Mouse (Mus musculus): ENCODE data around the gene Ybx2. TPM values are rescaled to one million over a fixed set of nuclear protein-coding genes. Genes with fewer than 3 reads are reported as not detected.
A peak's percentile ranks its signal among the peaks of the same experiment; 100 is the strongest.

Gene Ybx2
- polyA plus RNA-seq, 1 experiment: 0.02 TPM

GRCm38 (mm10) chr11:69983377-69983776 lies 47.8 kb downstream of the Ybx2 start:
- peaks cover 58% of the 10 kb centered on the region for H3K36me3 ChIP-seq (ENCODE audit: control insufficient read depth, insufficient read depth)
- H3K4me3 ChIP-seq (ENCODE audit: insufficient read depth, poor library complexity, severe bottlenecking): no peak overlapping the region
- no peak for TF ChIP-seq USF1 (IDR thresholded peaks at IDR 0.05; ENCODE audit: low read depth)
- no peak for TF ChIP-seq CEBPB (IDR thresholded peaks at IDR 0.05; ENCODE audit: low read depth)
- TF ChIP-seq MYOG (IDR thresholded peaks at IDR 0.05; ENCODE audit: control insufficient read depth, extremely low read depth, insufficient read length): no peak
- peaks cover 86% of the 10 kb centered on the region for H3K79me2 ChIP-seq (ENCODE audit: control insufficient read depth, insufficient read depth)
- no peaks in the 10 kb centered on the region for H3K27me3 ChIP-seq (ENCODE audit: control insufficient read depth, insufficient read depth, insufficient read length)
- peak overlapping the region; percentile 20 for H3ac ChIP-seq (ENCODE audit: control insufficient read depth, insufficient read length, low read depth)
- peaks cover 57% of the 10 kb centered on the region for H3K79me3 ChIP-seq (ENCODE audit: low read depth)

- Histone ChIP-seq H3K27me3 (ENCODE audit: control insufficient read depth, insufficient read depth, insufficient read length) (no peaks in the 10 kb centered on the region), H3K79me2 (ENCODE audit: control insufficient read depth, insufficient read depth) (peaks cover 75% of the 10 kb centered on the region), H3ac (ENCODE audit: control insufficient read depth, insufficient read length, low read depth) (no peak overlapping the region), H3K79me3 (ENCODE audit: low read depth) (peaks cover 47% of the 10 kb centered on the region), H3K36me3 (ENCODE audit: control insufficient read depth, insufficient read depth) (peaks cover 62% of the 10 kb centered on the region), H3K4me3 (ENCODE audit: insufficient read depth, poor library complexity, severe bottlenecking) (no peak overlapping the region)
- TF ChIP-seq CTCF (IDR thresholded peaks at IDR 0.05; ENCODE audit: control insufficient read depth, insufficient read depth, insufficient read length) (no peak), CEBPB (IDR thresholded peaks at IDR 0.05; ENCODE audit: low read depth) (no peak), FOSL1 (IDR thresholded peaks at IDR 0.05; ENCODE audit: insufficient read depth, low read length, poor library complexity, severe bottlenecking) (no peak), MYOG (IDR thresholded peaks at IDR 0.05; ENCODE audit: control insufficient read depth, extremely low read depth, insufficient read length) (no peak), MAX (IDR thresholded peaks at IDR 0.05) (no peak), USF1 (IDR thresholded peaks at IDR 0.05; ENCODE audit: low read depth) (no peak), MYOD1 (IDR thresholded peaks at IDR 0.05; ENCODE audit: control insufficient read depth, insufficient read length, low read depth) (no peak)
Observed at GRCm38 (mm10) chr11:69984431-69984830, 48.8 kb downstream of the Ybx2 start.

GRCm38 (mm10) chr11:69989949-69990348 lies 54.4 kb downstream of the Ybx2 start:
- H3K27me3 ChIP-seq (ENCODE audit: control insufficient read depth, insufficient read depth, insufficient read length): no peaks in the 10 kb centered on the region
- H3K4me3 ChIP-seq (ENCODE audit: insufficient read depth, poor library complexity, severe bottlenecking): no peak overlapping the region
- peaks cover 52% of the 10 kb centered on the region for H3K79me2 ChIP-seq (ENCODE audit: control insufficient read depth, insufficient read depth)
- TF ChIP-seq CTCF (IDR thresholded peaks at IDR 0.05; ENCODE audit: control insufficient read depth, insufficient read depth, insufficient read length) (no peak), CEBPB (IDR thresholded peaks at IDR 0.05; ENCODE audit: low read depth) (no peak), MAX (IDR thresholded peaks at IDR 0.05) (no peak), FOSL1 (IDR thresholded peaks at IDR 0.05; ENCODE audit: insufficient read depth, low read length, poor library complexity, severe bottlenecking) (no peak), MYOD1 (IDR thresholded peaks at IDR 0.05; ENCODE audit: control insufficient read depth, insufficient read length, low read depth) (no peak), MYOG (IDR thresholded peaks at IDR 0.05; ENCODE audit: control insufficient read depth, extremely low read depth, insufficient read length) (no peak), USF1 (IDR thresholded peaks at IDR 0.05; ENCODE audit: low read depth) (no peak)
- no peak overlapping the region for H3ac ChIP-seq (ENCODE audit: control insufficient read depth, insufficient read length, low read depth)
- peaks cover 78% of the 10 kb centered on the region for H3K36me3 ChIP-seq (ENCODE audit: control insufficient read depth, insufficient read depth)
- H3K79me3 ChIP-seq (ENCODE audit: low read depth): peaks cover 21% of the 10 kb centered on the region

Small RNAs within 50 kb of the gene (microRNA-seq; reads per million reads assigned to microRNA genes)
- gene Gm44349 (ENCODE audit: borderline microRNAs expressed): 0.20 reads per million

Other genes starting within 250 kb of the Ybx2 start
- gene Tnfsf12, start 239.9 kb upstream of the Ybx2 start, polyA plus RNA-seq (2012; fragmentation: generic; extraction: Trizol): 6.4 TPM
- gene Tnfsfm13, start 239.7 kb upstream of the Ybx2 start, polyA plus RNA-seq (2012; fragmentation: generic; extraction: Trizol): 1.5 TPM
- gene Polr2a, start 177.2 kb upstream of the Ybx2 start, polyA plus RNA-seq (2012; fragmentation: generic; extraction: Trizol): 84.2 TPM
- gene Slc35g3, start 173.8 kb upstream of the Ybx2 start, polyA plus RNA-seq (2012; fragmentation: generic; extraction: Trizol): 0.08 TPM
- 3.0 TPM for gene Zbtb4, start 169.9 kb upstream of the Ybx2 start, polyA plus RNA-seq (2012; fragmentation: generic; extraction: Trizol)
- gene Chrnb1, start 139.9 kb upstream of the Ybx2 start, polyA plus RNA-seq (2012; fragmentation: generic; extraction: Trizol): 37.7 TPM
- gene Fgf11, start 133.9 kb upstream of the Ybx2 start, polyA plus RNA-seq (2012; fragmentation: generic; extraction: Trizol): 4.2 TPM
- 0.32 TPM for gene Tmem102, start 130.2 kb upstream of the Ybx2 start, polyA plus RNA-seq (2012; fragmentation: generic; extraction: Trizol)
- not detected for gene Gm39566, start 120.5 kb upstream of the Ybx2 start, polyA plus RNA-seq (2012; fragmentation: generic; extraction: Trizol)
- gene Spem2, start 117.3 kb upstream of the Ybx2 start, polyA plus RNA-seq (2012; fragmentation: generic; extraction: Trizol): not detected
- gene Spem1, start 113.6 kb upstream of the Ybx2 start, polyA plus RNA-seq (2012; fragmentation: generic; extraction: Trizol): not detected
- gene Nlgn2, start 98.0 kb upstream of the Ybx2 start, polyA plus RNA-seq (2012; fragmentation: generic; extraction: Trizol): 10.7 TPM
- gene Tmem256, start 97.3 kb upstream of the Ybx2 start, polyA plus RNA-seq (2012; fragmentation: generic; extraction: Trizol): 260 TPM
- gene Plscr3, start 89.4 kb upstream of the Ybx2 start, polyA plus RNA-seq (2012; fragmentation: generic; extraction: Trizol): 82.7 TPM
- not detected for gene Tnk1, start 77.1 kb upstream of the Ybx2 start, polyA plus RNA-seq (2012; fragmentation: generic; extraction: Trizol)
- not detected for gene Tmem95, start 57.8 kb upstream of the Ybx2 start, polyA plus RNA-seq (2012; fragmentation: generic; extraction: Trizol)
- 17.2 TPM for gene Kctd11, start 54.4 kb upstream of the Ybx2 start, polyA plus RNA-seq (2012; fragmentation: generic; extraction: Trizol)
- 0.21 TPM for gene Acap1, start 40.3 kb upstream of the Ybx2 start, polyA plus RNA-seq (2012; fragmentation: generic; extraction: Trizol)
- 2.4 TPM for gene 2810408A11Rik, start 34.8 kb upstream of the Ybx2 start, polyA plus RNA-seq (2012; fragmentation: generic; extraction: Trizol)
- 38.4 TPM for gene Neurl4, start 34.7 kb upstream of the Ybx2 start, polyA plus RNA-seq (2012; fragmentation: generic; extraction: Trizol)
- gene Gps2, start 21.9 kb upstream of the Ybx2 start, polyA plus RNA-seq (2012; fragmentation: generic; extraction: Trizol): 37.3 TPM
- gene Eif5a, start 13.8 kb upstream of the Ybx2 start, polyA plus RNA-seq (2012; fragmentation: generic; extraction: Trizol): 2,142 TPM
- 0.53 TPM for gene Slc2a4, start 12.4 kb downstream of the Ybx2 start, polyA plus RNA-seq (2012; fragmentation: generic; extraction: Trizol)
- gene Cldn7, start 29.0 kb downstream of the Ybx2 start, polyA plus RNA-seq (2012; fragmentation: generic; extraction: Trizol): 0.06 TPM
- gene Ctdnep1, start 45.4 kb downstream of the Ybx2 start, polyA plus RNA-seq (2012; fragmentation: generic; extraction: Trizol): 141 TPM
- 111 TPM for gene Elp5, start 46.7 kb downstream of the Ybx2 start, polyA plus RNA-seq (2012; fragmentation: generic; extraction: Trizol)
- gene Gabarap, start 55.3 kb downstream of the Ybx2 start, polyA plus RNA-seq (2012; fragmentation: generic; extraction: Trizol): 362 TPM
- 93.4 TPM for gene Phf23, start 60.0 kb downstream of the Ybx2 start, polyA plus RNA-seq (2012; fragmentation: generic; extraction: Trizol)
- gene Dvl2, start 64.8 kb downstream of the Ybx2 start, polyA plus RNA-seq (2012; fragmentation: generic; extraction: Trizol): 36.4 TPM
- gene Acadvl, start 79.6 kb downstream of the Ybx2 start, polyA plus RNA-seq (2012; fragmentation: generic; extraction: Trizol): 87.8 TPM
- 25.3 TPM for gene Dlg4, start 81.1 kb downstream of the Ybx2 start, polyA plus RNA-seq (2012; fragmentation: generic; extraction: Trizol)
- 4.0 TPM for gene Asgr1, start 118.3 kb downstream of the Ybx2 start, polyA plus RNA-seq (2012; fragmentation: generic; extraction: Trizol)
- gene Asgr2, start 156.8 kb downstream of the Ybx2 start, polyA plus RNA-seq (2012; fragmentation: generic; extraction: Trizol): 1.3 TPM
- 1.8 TPM for gene Mgl2, start 194.5 kb downstream of the Ybx2 start, polyA plus RNA-seq (2012; fragmentation: generic; extraction: Trizol)
- 0.20 TPM for gene Clec10a, start 220.4 kb downstream of the Ybx2 start, polyA plus RNA-seq (2012; fragmentation: generic; extraction: Trizol)